Mouse (Mus musculus) naive thymus-derived CD4-positive, alpha-beta T cell, adult 2 months (primary cell): ENCODE results near the gene Man1c1.

Experiments
- DNase-seq: peaks from one replicate; pipeline ENCODE4 v3.0.0-alpha.2; 2011; ENCODE audit warnings: low read depth

Man1c1 gene

GRCm38 (mm10) chr4:134578407-134578806 is 125.7 kb downstream of the Man1c1 start:
- DNase-seq = no peak

GRCm38 (mm10) chr4:134577281-134577680 is 126.8 kb downstream of the Man1c1 start:
- DNase-seq = no peak

DNA sequence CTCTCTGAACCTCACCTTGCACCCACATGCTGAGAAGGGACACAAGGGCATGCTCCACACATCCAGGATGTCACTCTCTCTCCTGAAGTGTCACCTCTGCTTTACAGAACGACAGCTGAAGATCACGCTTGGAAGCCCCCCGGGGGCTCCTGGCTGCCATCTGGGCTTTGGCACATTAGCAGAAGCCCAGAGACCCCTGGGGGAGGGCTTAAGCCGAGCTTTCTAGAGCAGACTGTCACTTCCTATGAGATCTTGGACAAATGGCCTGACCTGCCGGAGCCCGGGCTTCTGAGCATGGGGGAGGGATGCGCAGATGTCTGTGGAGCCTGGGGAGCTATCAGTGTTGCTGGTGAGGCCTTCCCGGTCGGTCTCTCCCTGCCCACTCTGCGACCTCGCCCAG is 128.6 kb downstream of the Man1c1 start:
- no peak for DNase-seq

GRCm38 (mm10) chr4:134572449-134573300 is 131.4 kb downstream of the Man1c1 start:
- no peak for DNase-seq

- DNase-seq = no peak
Measured at GRCm38 (mm10) chr4:134570704-134571451, 133.2 kb downstream of the Man1c1 start.

GRCm38 (mm10) chr4:134569831-134570230 is 134.3 kb downstream of the Man1c1 start:
- DNase-seq = no peak

DNA sequence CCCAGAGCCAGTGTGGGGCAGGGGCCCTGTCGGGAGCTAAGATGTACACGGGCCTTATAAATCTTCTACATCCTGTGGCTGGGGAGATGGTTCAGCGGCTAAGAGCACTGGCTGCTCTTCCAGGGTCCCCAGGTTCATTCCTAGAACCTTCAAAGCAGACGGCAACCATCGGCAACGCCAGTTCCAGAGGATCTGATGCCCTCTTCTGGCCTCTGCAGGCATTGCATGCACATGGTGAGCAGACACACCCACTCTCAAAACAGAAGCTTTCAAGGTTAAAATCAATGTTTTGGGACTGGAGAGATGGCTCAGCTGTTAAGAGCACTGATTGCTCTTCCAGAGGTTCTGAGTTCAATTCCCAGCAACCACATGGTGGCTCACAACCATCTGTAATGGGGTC is 134.9 kb downstream of the Man1c1 start:
- no peak for DNase-seq

- DNase-seq = no peak
Measured at GRCm38 (mm10) chr4:134567377-134568226, 136.5 kb downstream of the Man1c1 start.

- DNase-seq = no peak
Measured at GRCm38 (mm10) chr4:134564093-134564492, 140.0 kb downstream of the Man1c1 start.

DNA sequence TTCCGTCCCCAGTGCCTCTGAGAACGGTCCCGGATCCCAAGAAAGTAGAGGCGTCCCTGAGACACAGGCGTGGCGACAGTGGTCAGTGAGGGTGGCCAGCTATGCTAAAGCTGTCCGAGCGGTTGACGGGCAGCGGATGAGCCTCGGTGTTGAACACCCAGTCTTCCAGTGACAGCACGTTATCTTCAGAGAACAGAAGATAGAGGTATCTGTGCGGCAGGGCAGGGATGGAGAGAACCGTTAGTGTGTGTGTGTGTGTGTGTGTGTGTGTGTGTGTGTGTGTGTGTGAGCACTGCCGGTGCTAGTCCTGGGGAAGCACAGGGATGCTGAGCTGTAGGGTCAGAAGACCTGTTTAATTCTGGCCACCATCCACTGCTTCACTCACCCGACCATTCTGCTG is 140.5 kb downstream of the Man1c1 start:
- no peak for DNase-seq

GRCm38 (mm10) chr4:134562014-134562413 is 142.1 kb downstream of the Man1c1 start:
- no peak for DNase-seq

DNA sequence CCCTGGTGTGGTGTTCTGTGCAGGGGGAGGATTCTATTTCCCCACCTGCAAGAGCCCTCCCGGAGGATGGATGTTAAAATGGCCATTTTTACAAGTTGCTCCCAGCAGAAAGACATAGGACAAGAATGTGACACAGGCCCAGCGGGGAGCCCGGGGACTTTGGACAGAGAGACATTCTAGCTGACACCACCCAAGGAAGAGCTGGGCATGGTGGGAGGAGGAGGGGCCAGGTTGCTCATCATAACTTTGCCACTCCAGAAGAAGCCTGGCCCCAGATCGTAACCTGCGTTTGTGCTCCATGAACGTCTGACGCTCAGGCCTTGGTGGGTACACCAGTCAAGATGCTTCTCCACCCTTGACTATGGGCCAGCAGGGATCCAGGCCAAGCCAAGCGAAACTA is 143.4 kb downstream of the Man1c1 start:
- DNase-seq = no peak

DNA sequence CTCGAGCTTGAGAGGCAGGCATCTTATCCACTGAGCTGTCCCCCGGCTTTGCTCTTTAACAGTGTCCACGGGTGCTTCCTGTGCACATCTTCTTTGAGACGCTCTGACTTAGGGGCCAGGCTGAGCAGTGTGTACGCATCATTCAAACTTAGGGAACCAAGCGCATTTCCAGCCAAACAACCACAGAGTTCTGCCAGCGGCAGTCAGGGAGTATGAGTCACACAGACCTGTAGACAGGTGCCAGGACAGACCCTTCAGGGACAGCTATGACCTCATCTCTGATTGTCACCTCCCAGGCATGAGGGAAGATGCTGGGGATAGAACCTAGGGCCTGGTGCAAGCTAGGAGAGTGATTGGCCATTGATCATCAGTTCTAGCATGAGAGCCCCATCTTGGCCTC is 144.9 kb downstream of the Man1c1 start:
- DNase-seq = no peak

DNA sequence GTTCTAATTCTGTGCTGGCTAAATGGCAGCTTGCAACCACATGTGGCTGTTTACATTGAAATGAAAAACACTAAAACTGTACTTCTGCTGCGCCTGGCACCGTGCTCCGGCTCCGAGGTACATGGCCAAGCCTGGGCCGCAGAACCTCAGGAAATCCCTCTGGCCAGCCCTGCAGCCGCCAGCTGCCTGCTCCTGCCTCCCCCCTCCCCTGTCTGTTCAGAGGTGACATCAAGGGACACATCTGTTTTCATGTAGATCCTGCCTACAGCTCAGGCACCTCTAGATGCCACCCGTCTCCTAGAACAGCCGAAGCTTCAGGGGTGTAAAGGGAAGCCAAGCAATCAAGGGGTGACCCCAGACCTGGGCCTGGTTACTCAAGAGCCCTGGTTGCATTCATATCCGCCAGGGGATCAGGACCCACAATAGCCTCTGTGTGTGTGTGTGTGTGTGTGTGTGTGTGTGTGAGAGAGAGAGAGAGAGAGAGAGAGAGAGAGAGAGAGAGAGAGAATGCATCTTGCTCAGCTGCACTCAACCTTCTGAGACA is 145.4 kb downstream of the Man1c1 start:
- DNase-seq = no peak

DNA sequence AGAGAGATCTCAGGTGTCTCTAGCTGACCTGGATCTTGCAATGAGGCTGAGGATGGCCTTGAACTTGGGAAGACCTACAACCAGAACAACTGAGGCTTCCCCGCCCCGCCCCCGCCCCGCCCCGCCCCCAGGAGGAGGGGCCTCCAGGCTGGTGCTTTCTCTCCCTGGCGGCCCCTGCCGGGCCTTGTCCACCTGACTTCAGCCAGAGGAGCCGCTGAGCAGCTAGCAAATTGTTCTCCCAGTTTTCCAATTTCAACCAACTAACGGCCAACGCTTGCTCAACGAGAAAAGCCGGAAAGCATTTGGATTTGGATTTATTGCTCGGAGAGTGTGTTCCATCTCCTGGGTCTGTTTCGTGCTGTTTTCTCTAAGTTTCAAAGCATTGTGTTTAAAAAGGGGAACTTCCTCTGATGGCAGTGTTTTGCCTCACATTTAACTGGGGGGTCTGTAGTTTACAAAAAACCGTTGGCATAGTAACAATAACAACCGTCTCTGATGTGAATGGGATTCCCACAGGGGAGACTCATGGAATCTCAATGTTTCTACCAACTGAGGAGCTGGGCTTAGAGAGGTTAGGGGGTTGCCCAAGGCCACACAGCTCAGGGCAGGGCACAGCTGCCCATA is 146.4 kb downstream of the Man1c1 start:
- no peak for DNase-seq

DNA sequence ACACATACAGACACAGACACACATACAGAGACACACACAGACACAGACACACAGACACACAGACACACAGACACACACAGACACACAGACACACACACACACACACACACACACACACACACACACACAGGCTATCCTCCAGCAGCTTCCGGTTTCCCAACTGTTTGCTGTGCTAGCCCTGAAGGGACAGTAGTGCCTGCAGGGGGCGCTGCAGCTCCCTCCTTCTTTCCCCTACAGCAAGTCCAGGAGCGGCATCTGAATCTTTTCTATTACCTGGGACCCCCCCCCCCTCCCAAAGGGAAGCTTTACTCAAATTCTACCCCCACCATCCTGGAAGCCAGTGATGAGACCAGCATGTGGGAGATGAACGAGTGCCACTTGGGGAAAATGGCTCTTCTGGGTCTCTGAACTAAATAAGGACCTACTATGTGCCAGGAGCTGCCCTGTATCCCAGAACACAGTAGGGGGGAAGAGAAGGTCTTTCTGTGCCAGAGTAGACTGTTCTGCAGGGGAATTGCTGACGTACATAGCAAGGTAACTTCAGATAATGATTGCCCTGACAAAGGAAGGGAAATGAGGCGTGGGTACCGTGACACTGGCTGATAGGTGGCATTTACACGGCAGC is 148.0 kb downstream of the Man1c1 start:
- DNase-seq = peak; percentile 55

DNA sequence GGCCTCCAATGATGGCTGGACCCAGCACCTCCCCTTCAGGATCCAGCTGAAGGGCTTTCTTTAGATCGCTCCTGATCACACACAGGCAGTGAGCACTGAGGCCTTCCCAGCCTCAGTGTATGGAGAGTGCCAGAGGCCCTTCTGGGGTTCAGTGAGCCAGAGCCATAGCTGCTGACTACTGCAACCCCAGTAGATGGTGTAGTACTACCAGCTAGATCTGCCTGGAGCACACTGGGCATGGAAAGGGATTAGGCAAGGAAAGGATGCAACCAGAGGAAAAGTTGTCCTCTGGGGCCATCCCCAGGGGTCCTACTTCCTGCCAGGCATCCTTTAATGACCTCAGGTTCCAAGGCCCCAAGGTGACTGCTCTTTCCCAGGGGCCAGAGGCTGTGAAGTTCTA is 150.5 kb downstream of the Man1c1 start:
- no peak for DNase-seq

GRCm38 (mm10) chr4:134551494-134552316 is 152.4 kb downstream of the Man1c1 start, which contains the start of gene Selenon:
Gene Selenon (minus strand): TSS chr4:134552166.
- no peak for DNase-seq

- no peak for DNase-seq
Measured at GRCm38 (mm10) chr4:134549899-134550298, 154.2 kb downstream of the Man1c1 start.
